Mouse (Mus musculus): ENCODE measurements around the gene Cpne6.

Cpne6 gene

DNA sequence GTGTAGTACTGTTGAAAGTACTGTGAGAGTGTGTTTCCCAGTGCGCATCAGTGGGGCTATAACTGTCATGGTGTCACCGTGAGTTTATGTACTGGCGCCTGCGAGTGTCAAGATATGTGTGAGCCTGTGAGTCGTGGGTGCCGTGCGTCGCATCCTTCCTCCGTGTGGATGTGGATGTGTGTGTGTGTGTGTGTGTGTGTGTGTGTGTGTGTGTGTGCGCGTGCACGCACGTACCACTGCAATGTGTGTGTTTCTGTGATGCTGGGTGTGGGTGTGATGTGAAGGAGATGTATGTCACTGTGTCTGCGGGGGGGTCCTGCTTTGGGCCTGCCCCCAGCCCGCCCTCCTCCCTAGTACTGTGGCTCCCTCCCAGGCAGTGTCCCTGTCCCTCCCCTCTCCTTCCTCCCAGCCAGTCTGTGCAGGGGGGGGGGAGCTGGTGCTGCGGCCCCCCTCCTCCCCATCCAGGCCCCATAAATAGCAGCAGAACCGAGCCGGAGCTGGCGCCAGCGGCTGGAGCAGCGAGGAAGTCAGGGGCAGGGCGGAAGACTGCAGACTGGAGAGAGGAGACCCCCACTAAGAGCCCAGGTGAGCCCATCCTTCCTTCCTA, at the start of gene Cpne6:
Cpne6 (plus strand) TSS at position 321 of the 607 bp plus-strand sequence.
- DNase-seq (ENCODE audit: low spot score), result no peak

DNA sequence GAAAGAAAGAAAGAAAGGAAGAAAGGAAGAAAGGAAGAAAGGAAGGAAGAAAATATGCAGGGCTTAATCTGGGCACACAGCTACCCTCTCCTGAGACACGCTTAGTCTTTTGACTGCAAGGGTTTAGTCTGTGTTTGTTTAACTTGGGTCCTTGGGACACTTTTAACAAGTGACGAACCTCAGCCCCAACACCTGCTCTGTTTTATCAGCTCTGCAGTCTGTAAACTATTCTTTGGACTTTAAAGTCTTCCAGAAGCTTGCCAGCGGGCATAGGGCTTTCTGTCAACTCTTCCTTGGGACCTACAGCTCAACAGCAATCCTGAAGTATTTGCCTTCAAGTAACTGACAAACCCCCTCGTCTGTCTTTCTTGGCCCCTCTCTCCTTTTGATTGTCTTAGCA, 48.5 kb upstream of the Cpne6 start:
- no peak for DNase-seq (ENCODE audit: low spot score)

DNA sequence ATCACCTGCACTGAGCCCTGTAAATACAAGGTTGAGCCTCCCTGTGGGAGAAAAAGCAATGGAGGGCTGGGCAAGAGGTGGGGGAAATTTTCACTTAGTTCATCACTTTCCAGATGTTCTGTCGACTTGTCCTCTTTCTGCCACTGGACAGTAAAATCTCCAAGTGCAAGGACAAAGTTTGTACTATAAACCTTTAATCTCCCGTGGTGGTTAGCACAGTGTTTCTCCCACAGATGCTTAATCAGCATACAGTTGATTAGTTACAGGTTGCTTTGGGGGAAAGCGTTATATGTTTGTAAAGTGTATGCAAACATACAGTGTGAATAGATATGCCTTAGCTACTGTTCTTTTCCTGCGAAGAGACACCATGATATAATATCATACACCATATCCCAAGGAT, 43.8 kb upstream of the Cpne6 start:
- DNase-seq (ENCODE audit: low spot score), result no peak

DNA sequence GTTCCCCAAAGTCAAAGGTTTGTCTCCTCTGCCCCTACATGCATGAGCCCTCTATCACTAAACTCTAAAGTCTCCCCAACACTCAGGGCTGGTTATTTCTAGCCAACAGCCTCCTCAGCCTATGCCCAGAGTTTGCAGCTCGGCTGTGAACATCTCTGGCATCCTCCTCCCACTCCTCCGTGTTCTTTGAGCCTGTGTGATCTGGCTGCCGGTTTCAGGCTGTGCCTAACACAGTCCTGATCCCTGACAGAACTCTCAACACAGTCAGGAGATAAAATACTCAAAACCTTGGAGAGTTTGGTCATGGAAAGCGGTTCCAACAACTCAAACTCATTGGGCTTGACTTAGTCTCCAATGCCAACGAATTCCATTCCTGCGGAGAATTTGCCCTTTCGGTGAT, 43.1 kb upstream of the Cpne6 start:
- DNase-seq (ENCODE audit: low spot score), result no peak

DNA sequence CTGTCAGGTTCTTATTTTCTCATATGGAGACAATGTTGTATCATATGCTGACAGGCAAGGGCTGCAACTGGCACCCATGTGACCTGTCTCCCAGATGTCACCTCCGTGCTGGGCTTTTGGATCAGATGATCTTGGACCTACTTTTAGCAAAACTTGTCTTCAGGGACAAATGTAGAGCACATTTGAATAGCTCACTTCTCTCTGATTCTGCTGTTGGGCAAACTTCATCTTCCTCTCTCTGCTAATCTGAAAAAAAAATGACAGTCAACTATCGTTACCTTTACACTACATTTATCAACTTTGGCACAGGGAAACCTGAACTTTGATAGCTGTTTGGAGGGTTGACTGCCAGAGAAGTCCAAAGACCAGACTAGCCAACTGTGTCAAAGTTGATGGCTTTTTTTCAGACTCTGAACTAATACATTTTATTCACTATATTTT, 41.9 kb upstream of the Cpne6 start:
- no peak for DNase-seq (ENCODE audit: low spot score)

DNA sequence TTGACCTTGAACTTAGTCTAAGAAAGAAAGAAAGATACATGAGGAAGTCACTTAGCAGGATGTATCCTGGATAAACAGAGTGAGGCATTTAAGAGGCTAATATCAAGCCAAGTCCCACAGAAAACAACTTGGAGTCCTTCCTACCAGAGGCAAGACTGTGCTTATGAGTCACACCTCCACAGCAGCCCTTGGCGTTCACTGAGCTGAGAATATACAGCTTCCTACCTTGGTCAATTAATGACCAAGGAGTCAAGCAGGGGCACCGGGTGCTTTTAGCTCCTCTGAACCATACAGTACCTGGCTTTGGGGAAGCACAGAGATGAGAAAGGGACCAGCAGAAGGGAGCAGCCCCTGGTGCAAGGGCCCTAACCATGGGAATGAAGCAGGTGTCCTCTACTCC, 41.2 kb upstream of the Cpne6 start:
- DNase-seq (ENCODE audit: low spot score), result no peak

DNA sequence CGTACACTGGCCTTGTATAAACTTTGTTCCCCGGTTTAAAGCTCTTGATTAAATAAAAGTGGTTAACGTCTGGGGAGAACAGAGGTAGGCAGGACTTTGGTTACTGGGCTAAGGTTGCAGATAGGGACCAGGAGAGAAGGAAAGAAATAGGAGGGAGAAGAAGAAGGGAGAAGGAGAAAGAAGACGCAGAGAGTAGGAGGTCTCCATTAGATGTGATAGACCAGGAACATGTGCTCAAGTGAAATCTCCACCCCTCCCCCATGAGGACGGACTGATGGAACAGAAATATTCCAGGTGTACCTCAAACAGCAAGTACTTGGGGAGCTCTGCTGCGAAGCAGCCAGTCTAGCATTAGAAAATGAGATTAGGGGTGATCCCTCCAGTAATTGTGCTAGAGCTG, 40.4 kb upstream of the Cpne6 start:
- DNase-seq (ENCODE audit: low spot score), result no peak

DNA sequence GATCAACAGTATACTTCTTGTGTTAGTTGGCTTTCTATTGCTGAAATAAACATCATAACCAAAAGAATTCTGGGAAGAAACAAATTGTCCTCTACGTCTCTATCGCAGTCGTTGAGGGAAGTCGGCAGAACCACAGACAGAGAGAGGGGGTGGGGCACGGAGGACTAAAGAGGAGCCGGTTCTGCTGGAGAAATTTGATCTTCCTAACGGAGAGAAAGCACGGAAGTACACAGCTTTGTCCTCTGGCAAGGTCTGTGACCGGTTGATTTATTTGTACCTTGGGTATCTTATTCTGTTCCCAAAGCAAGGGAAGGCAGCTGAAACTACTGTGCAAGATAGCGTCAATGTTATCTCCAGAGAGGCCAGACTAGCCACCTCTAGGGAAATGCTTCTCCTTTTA, 39.4 kb upstream of the Cpne6 start:
- no peak for DNase-seq (ENCODE audit: low spot score)

DNA sequence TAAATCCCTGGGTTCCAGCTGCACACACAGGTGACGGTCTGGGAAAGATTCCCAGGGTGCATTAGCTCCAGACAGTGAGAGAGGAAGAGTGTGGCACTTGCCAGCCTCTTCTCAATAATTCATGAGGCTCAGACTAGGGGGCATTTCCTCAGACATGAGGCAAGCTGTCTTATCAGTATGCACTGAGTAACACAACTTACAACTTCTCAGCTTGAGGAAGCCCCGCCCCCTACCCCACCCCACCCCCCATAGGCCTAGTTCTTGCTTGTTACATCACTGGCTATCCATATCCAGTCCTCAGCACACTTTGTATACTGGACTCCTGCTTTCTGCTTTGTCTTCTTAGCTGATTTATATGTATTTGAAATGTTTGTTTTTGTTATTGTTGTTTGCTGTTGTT, 34.6 kb upstream of the Cpne6 start:
- DNase-seq (ENCODE audit: low spot score), result no peak

DNA sequence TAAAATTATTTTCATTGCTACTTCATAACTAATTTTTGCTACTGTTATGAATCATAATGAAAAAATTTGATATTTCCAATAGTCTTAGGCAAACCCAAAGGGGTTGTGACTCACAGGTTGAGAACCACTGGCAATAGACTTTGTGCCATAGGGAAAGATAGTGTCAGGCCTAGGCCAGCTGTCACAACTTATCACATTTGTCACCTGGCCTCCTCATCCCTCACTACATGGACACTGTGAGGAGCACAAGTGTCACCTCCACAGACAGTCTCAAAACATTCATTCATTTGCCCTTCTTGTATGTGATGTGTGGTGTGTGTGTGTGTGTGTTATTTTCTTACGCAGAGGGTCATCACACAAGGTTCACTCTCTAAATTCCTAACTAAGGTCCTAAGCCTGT, 32.8 kb upstream of the Cpne6 start:
- no peak for DNase-seq (ENCODE audit: low spot score)

DNA sequence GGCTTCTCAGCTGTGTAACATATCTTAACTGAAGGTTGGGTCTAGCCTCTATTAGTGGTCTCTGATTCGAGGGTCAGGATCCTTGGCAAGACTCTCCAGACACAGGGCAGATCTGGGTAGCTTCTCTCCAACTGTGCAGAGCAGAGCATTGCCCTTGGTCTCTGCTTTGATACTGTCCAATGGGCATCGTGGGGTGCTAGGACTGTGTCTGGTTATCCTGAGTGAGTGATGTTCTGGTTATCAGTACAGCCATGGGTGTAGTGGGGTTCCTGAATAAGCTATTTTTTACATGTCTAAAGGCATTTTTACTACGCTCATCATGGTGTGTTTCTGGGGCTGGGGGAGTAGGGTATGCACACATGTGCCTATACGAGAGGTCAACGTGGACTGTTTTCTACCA, 32.4 kb upstream of the Cpne6 start:
- DNase-seq (ENCODE audit: low spot score), result no peak

DNA sequence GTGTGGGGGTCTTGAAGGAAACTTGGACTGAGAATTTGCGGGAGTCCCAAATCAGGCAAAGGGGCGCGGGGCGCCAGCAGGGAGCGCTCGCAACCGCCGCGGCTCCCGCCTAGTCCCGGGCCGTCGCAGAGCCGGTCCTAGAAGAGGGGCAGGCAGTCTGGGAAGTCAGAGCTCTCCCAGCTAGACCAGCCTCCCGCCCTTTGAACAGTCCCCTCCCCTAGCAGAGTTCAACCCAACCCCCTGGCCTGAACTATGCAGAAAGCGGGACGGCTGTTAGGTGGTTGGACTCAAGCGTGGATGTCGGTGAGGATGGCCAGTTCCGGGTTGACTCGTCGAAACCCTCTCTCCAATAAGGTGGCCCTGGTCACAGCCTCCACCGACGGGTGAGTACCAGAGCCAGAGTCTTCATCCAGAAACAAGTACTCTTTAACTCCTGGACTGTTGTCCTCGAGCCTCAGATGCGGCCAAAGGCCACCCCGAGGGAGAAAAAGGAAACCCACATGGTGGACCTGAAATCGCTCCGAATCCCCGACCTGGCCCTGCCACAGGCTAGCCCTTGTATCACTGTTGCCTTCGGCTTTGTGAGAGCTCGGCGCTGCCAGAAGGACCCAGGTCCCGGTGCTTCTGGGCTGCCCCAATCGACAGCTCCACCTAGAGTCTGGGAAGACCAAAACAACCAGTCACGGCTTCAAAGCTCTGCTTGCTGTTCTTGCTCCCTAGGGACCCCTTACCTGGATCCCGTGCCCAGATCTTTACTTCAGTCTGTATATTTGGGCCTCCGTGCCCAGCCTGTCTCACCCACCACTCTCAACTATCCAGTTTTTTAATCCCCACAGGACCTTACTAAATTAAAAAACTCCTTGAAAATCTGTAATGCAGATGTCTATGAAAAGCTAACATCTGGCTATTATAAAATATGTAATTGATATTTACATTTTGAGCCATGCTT, 31.3 kb upstream of the Cpne6 start, which contains the start of gene Dhrs4:
Dhrs4 (plus strand) TSS at position 108 of the 949 bp plus-strand sequence.
- peak; percentile 83 for DNase-seq (ENCODE audit: low spot score)

DNA sequence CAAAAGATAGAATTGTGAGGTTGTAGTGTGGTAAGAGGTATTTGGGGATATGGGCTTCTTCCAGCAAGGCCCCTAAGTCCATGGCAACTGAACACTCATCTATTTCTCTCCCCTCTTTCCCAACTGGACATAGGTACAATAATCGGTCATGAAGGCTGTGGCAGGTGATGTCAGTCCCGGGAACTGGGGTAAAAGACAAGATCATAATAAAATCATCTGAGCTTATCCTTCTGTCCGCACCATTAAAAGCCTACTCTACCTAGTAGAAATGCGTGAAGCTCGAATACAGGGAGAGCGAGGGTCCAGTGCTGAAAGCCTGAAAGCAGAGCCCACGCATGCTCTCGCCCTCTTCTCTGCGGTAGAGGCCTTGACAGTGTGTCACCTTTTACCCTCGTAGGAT, 30.6 kb upstream of the Cpne6 start:
- no peak for DNase-seq (ENCODE audit: low spot score)

DNA sequence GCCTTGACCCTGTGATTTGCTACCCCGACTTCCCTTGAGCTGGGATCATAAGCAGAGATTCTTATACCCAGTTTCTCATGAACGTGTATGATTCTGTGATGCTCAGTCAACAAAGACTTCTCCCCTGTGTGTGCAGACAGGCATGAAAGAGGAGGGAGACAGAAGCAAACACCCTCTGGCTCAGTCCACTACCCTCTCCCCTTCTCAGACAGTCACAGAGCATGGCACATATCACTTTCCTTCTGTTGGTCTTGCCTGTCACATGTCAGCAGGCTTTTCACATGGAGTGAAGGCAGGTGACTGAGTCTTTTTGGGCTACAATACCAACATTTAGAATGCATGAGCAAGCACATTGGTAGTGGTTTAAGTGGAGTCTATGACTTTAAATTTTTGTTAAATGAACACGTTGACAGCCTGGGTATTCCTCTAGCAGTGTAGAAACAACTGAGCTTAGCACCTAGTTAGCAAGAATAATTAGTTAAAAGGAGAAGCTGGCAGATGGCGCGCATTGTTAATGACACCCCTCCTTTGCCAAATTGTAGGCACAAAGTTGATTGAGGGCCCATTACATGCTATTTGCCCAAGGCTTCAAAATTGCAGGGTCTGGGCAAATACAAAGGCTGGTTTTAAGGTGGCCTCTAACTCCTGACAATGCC, 25.7 kb upstream of the Cpne6 start:
- DNase-seq (ENCODE audit: low spot score), result no peak

DNA sequence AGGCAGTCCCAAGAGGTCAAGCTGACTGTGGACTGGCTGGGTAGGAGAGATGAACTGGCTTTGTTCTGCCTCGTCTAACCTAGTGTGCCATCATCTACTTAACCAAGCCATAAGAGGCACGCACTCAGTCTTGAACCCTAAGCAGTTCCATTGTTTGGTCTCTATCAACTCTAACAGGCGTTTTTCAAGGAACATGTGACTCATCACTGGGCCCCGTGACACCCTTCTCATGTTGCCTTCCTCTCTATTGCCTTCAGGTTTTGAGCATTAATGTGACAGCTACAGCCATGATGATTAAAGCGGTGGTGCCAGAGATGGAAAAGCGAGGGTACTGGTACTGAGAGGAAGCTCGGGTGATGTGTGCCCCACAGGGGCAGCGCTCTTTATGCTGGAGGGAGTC, 23.4 kb upstream of the Cpne6 start:
- DNase-seq (ENCODE audit: low spot score), result no peak

DNA sequence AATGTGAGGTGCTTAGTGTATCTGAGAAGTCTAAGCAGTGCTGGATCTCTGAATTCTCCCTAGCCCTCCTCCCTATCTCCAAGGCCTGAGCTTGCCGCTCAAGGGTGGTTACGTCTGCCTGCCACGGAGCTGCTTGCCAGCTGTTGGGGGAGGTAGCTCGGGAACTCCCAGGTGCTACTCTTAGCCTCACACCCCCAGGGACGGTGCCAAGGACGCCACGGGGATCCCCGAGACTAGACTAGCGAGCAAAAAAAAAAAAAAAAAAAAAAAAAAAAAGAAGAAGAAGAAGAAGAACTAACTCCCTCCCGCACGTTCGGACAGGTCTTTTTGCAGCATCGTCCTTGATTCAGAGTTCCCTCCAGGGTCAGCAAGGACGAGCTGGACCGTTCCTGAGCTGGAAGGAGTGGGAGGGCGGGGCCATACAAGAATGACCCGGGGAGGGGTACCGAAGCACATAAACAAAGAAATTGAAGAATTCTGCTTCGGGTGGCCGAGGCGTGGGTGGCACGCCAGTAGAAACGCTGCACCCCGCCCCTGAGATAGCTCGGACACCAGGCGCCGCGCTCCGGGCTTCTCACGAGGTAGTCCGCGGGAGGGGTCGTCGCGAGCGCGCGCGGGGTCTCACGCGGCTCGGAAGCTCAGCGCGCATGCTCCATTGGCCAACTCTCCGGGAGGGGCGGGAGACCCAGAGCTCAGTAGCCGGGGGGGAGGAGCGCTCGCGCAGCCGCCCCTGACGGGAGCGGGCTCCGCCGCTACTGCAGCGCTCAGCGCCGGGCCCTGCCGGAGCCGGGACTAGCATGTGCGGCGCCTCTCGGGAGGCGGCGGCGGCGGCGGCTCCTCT, 19.7 kb upstream of the Cpne6 start, which contains the start of gene Carmil3:
Carmil3 (plus strand) TSS at position 291 of the 841 bp plus-strand sequence.
- DNase-seq (ENCODE audit: low spot score), result peak; percentile 81

DNA sequence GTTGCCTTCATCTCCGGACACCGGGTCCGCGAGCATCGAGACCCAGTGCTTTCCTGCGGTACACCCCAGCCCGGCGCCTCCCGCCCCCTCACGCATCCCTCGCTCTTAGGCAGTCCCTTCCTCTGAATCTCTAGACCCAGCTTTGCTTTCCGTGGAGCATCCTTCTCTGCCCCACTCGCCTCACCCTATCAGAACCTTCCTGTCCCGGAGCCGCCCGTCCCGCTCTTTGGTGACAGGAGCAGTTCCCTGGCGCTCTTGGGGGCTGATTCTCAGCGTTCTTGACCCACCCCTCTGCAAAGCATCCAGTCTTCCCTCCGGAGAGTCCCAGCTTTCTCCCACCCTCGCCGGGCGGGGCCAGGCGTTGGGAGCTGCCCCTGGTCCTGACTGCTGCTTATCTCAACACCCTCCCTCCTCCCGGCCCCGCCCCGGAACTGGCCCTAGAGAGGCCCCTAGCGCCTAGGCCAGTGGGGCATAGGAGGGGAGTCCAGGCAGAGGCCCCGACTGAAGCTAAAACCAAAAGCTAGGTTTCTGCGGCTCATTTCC, 18.9 kb upstream of the Cpne6 start:
- DNase-seq (ENCODE audit: low spot score), result peak; percentile 83

DNA sequence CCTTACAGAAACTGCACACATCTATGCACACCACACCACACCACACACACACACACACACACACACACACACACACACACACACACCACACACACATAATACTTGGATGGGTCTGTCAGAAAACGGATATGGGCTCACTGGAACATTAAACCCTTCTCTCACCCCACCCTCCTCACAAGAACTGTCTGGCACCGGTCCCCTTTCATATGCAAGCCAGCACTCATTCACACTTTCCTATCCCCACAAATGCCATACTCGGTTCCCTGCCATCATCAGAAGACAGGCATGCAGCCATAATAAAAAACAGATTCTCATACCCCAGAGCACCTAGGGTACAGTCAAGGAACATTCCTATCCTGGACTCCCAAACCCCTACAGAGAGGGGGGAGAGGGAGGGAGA, 18.1 kb upstream of the Cpne6 start:
- no peak for DNase-seq (ENCODE audit: low spot score)

DNA sequence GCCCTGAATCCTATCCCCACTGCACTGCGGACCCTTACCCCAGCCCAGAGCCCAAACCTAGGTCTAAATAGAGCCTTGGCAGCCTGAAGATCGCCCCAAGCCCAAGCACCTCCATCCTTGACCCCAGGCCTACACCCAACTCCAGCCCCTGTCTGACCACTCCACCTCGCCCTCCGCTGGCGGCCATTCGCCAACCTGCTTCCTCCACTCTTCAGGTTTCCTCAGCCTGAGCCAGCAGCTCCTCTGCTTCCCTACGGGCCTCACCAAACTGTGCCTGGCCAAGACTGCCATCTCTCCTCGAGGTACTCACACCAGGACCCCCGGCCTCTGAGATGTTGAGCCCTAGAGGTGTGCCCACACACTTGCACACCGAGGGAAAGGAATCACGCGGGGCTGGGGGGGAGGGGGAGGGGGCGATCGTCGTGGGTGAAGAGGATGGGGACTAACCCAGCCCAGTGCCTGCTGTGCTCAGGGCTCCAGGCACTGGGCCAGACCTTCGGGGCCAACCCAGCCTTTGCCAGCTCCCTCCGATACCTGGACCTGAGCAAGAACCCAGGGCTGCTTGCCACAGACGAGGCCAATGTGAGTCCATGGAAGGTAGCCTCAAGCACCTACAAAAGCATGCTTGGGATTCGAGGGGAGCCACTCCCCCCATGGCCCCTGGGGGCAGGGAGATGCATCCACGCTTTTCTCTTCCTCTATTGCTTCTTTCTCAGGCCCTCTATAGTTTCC, 14.6 kb upstream of the Cpne6 start:
- no peak for DNase-seq (ENCODE audit: low spot score)

DNA sequence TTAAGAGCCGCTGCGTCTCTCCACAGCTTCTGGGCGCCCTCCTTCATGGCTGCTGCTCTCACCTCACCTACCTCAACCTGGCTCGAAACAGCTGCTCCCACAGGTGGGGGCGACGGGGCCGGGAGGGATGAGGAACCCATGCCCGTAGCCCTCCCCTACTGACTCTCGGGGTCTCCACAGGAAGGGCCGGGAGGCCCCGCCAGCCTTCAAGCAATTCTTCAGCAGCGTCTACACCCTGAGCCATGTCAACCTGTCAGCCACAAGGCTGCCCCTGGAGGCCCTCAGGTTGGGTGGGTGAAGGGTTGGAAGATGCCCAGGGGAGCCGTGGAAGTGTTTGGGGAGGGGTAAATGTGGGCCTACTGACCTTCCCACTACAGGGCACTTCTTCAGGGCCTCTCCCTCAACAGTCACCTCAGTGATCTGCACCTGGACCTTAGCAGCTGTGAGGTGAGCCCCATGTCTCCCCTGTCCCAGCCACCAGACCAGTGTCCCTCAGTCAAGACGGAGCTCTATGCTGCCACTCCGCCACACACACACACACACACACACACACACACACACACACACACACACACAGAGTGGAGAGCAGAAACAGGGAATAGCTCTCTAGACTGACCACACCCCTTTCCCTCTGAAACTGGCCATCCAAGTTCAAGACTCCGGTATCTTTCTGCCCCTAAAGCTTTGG, 13.3 kb upstream of the Cpne6 start:
- no peak for DNase-seq (ENCODE audit: low spot score)

Measured in testis, postnatal 10 days (tissue).